Mouse (Mus musculus) spleen, adult 2 months (tissue): Measurements from ENCODE around the gene Rfk.

ENCODE experiments used
- CTCF ChIP-seq: fragments of 200-500 bp; IDR thresholded peaks from 2 replicates; pipeline ENCODE4 v1.5.1; 2011; ENCODE audit warnings: mild to moderate bottlenecking, inconsistent platforms; ENCODE audit not compliant: insufficient read depth, insufficient read length, insufficient replicate concordance; ENCODE audit errors: extremely low read depth
- POLR2A ChIP-seq: fragments of 200-500 bp; IDR thresholded peaks from 2 replicates; pipeline ENCODE4 v1.6.1; 2011; ENCODE audit warnings: low read depth, low read length, inconsistent platforms

GRCm38 (mm10) chr19:17347852-17348251, 46.0 kb upstream of the Rfk start:
- no peak for TF ChIP-seq POLR2A
- no peak for TF ChIP-seq CTCF
